Mouse (Mus musculus) urinary bladder, adult 18-20 months (tissue): ENCODE measurements around the gene Acsbg2.

ENCODE experiments used
- DNase-seq, 2 experiments: peaks; one replicate each; pipeline ENCODE4 v3.0.0; 2022; ENCODE audit warnings: low spot score in 2 of 2, mixed read lengths in 2 of 2

The Acsbg2 gene

DNA sequence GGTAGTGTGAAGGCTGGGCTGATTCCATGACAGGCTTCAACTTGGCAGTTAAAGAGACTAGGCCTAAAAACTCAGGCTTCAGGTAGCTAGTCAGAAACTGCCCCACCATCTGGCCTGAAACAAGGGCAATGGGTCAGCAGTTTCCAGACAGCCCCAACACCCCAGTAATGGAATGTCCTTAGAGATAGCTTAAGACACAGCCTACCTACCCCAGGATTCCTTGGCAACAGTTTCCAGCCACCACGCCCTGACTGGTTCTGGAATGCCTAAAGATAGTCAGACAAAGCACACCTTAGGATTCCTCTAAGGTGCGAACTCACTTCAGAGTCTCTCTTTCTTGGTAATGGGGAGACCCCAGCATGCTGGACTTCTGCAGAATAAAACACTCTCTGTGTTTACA lies 51.9 kb downstream of the Acsbg2 start:
- no peak for DNase-seq

GRCm38 (mm10) chr17:56819694-56820111 lies 54.5 kb downstream of the Acsbg2 start:
- peak; percentile 75 to 80 for DNase-seq

DNA sequence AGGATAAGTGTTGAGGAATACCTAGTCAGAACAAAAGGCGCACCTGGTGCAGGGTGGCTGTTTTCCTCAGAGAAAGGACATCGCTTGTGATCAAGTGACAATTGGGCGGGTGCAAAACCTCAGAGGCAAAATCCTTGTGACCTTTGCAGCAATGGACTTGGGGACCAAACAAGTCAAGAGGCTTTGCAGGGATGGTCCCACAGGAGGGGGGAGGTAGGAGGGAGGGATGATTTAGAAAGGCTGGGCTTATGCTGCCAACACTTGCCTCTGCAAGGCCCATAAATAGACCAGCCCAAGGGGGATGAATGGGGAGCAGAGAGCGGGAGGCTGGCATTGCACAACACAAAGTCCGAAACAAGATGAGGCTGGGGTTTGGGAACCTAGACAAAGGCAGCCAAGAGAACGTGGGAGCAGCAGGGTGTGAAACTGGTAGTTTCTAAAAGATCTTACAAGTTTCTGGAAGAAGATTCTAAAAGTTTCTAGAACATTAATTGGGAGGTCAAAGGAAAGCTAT lies 55.2 kb downstream of the Acsbg2 start:
- peak in 1 of 2 experiments; percentile 35 for DNase-seq

DNA sequence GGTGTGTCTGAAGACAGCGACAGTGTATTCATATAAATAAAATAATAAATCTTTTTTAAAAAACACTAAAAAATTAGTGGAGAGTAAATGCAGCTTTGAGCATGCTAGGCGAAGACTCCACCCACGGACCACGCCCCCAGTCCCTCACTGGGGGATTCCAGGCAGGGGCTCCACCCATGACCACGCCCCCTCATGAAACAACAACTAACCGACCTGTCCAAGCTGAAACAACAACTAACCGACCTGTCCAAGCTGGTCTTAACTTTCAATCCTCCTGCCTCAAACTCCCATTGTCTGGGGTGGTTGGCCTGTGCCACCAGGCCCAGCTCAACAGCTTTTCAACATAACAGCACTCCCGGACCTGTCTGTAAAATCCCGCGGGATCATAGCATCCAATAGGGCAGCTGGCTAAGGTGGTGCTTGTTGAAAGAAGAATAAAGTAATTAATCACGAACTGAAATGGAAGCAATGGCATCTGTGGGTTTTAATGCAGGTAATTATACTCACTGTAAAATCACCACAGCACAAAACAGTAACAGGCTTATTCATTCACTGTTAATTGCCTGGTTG lies 56.1 kb downstream of the Acsbg2 start:
- DNase-seq: peak; percentile 25 to 38

DNA sequence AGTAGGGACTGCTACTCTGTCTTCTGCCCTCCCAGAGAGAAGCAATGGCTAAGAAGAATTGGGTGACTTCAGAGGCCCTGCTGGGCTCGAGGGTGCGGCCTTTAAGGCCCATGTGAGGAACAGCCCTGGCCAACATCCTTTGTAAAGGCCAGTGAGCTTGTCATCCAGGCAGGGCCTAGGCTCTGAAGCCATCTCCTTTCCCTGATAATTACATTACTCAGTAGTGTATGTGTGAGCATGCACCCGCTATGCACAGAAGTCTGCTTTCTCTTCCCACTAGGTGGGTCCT lies 59.2 kb downstream of the Acsbg2 start:
- DNase-seq: no peak

- DNase-seq: peak; percentile 65 to 87
Observed at GRCm38 (mm10) chr17:56814316-56815056, 59.8 kb downstream of the Acsbg2 start.

DNA sequence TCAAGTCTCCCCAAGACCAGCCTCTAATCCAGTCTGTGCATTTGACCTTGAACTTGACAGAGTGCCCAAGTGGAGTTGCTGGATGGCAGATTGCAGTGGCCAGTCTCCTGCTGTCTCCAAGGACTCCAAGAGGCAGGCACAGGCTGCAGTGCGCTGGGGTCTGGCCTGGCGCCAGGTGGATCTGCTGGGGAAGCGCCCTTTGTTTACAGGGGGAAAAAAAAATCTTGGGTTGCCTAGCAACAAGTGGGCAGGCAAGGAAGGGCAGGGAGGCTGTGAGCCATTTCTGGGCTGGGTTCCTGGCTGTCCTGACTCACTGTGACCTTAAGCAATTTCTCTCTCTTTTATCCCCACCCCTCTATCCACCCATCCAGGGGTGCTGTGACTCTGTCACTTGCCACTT lies 64.0 kb downstream of the Acsbg2 start:
- peak; percentile 73 to 89 for DNase-seq

- peak; percentile 68 to 75 for DNase-seq
Observed at GRCm38 (mm10) chr17:56808518-56808917, 65.7 kb downstream of the Acsbg2 start.

GRCm38 (mm10) chr17:56805784-56806183 lies 68.5 kb downstream of the Acsbg2 start:
- no peak for DNase-seq

- no peak for DNase-seq
Observed at GRCm38 (mm10) chr17:56804952-56805351, 69.3 kb downstream of the Acsbg2 start.

- DNase-seq: no peak
Observed at GRCm38 (mm10) chr17:56802065-56802464, 72.2 kb downstream of the Acsbg2 start.

- DNase-seq: no peak
Observed at GRCm38 (mm10) chr17:56799276-56799675, 75.0 kb downstream of the Acsbg2 start.

GRCm38 (mm10) chr17:56793614-56794319 lies 80.5 kb downstream of the Acsbg2 start:
- no peak for DNase-seq
